Mouse (Mus musculus): ENCODE measurements at regions not wholly inside any gene's neighbourhood (a gene's known extent, or its start where the extent isn't known, plus 50 kb on each side); places are given as distances from the start of the nearest gene placed in this dataset.

- intact Hi-C loops (cut with DNase I) = no loop called here
- no peak for DNase-seq (ENCODE audit: extremely low spot score in 1 of 2, low spot score in 2 of 2)
Measured at GRCm38 (mm10) chr8:9152313-9152925, 462.1 kb upstream of the Arglu1 start.

GRCm38 (mm10) chr8:9144362-9144761 lies 454.0 kb upstream of the Arglu1 start:
- DNase-seq (ENCODE audit: extremely low spot score in 1 of 2, low spot score in 2 of 2) = no peak
- intact Hi-C loops (cut with DNase I) = no loop called here

- DNase-seq (ENCODE audit: extremely low spot score in 1 of 2, low spot score in 2 of 2) = no peak
- intact Hi-C loops (cut with DNase I) = no loop called here
Measured at GRCm38 (mm10) chr8:9139781-9140180, 449.5 kb upstream of the Arglu1 start.

- intact Hi-C loops (cut with DNase I) = no loop called here
- DNase-seq (ENCODE audit: extremely low spot score in 1 of 2, low spot score in 2 of 2) = no peak
Measured at GRCm38 (mm10) chr8:9139059-9139620, 448.8 kb upstream of the Arglu1 start.

- intact Hi-C loops (cut with DNase I) = no loop called here
- DNase-seq (ENCODE audit: extremely low spot score in 1 of 2, low spot score in 2 of 2) = no peak
Measured at GRCm38 (mm10) chr8:9133758-9134157, 443.4 kb upstream of the Arglu1 start.

GRCm38 (mm10) chr8:9132612-9133218 lies 442.4 kb upstream of the Arglu1 start:
- peak in 1 of 2 experiments; percentile 16 for DNase-seq (ENCODE audit: extremely low spot score in 1 of 2, low spot score in 2 of 2)
- intact Hi-C loops (cut with DNase I) = no loop called here

GRCm38 (mm10) chr8:9131249-9131648 lies 440.9 kb upstream of the Arglu1 start:
- DNase-seq (ENCODE audit: extremely low spot score in 1 of 2, low spot score in 2 of 2) = no peak
- intact Hi-C loops (cut with DNase I) = no loop called here

DNA sequence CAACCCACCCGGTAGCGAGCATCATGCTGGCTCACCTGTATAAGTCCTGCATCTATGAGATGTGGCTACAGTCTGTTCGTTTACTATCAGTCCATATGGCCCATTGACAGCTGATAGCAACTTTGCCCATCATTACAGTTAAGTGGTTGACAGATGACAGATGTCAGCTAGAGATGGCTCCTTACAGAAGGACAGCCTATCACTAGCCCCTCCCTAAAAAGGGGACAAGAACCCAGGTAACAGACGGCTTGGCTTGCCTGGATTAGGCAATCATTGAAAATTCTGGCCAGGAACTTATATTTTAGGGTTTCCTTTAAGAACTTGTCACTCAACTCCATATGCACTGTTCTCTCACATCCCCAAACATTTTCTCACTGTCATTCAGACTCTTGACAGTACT lies 434.2 kb upstream of the Arglu1 start:
- intact Hi-C loops (cut with DNase I) = no loop called here
- DNase-seq (ENCODE audit: extremely low spot score in 1 of 2, low spot score in 2 of 2) = no peak

GRCm38 (mm10) chr8:9117809-9118737 lies 427.8 kb upstream of the Arglu1 start:
- DNase-seq (ENCODE audit: extremely low spot score in 1 of 2, low spot score in 2 of 2) = no peak
- intact Hi-C loops (cut with DNase I) = no loop called here

- intact Hi-C loops (cut with DNase I) = no loop called here
- no peak for DNase-seq (ENCODE audit: extremely low spot score in 1 of 2, low spot score in 2 of 2)
Measured at GRCm38 (mm10) chr8:9095980-9096379, 405.7 kb upstream of the Arglu1 start.

DNA sequence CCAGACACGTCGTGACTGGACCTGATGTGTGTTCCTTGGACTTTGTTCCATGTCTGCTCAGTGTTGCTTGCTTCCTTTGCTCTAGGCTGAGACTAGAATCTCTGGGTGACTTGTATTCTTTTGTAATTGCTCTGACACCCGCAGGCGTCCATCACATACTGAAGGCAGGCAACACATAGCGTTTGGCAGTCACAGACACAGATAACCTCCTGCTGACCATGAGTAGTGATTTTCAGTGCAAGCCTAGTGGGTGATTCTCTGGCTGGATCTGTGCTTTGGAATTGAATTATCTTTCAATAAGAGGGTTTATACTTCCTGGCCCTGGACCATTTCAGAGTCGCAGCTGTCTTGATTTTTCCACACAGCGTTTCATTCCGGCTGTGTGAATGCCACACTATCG lies 403.7 kb upstream of the Arglu1 start:
- no peak for DNase-seq (ENCODE audit: extremely low spot score in 1 of 2, low spot score in 2 of 2)
- intact Hi-C loops (cut with DNase I) = no loop called here

GRCm38 (mm10) chr8:9093356-9093755 lies 403.0 kb upstream of the Arglu1 start:
- intact Hi-C loops (cut with DNase I) = no loop called here
- no peak for DNase-seq (ENCODE audit: extremely low spot score in 1 of 2, low spot score in 2 of 2)

GRCm38 (mm10) chr8:9072724-9073123 lies 382.4 kb upstream of the Arglu1 start:
- no peak for DNase-seq (ENCODE audit: extremely low spot score in 1 of 2, low spot score in 2 of 2)
- intact Hi-C loops (cut with DNase I) = no loop called here

DNA sequence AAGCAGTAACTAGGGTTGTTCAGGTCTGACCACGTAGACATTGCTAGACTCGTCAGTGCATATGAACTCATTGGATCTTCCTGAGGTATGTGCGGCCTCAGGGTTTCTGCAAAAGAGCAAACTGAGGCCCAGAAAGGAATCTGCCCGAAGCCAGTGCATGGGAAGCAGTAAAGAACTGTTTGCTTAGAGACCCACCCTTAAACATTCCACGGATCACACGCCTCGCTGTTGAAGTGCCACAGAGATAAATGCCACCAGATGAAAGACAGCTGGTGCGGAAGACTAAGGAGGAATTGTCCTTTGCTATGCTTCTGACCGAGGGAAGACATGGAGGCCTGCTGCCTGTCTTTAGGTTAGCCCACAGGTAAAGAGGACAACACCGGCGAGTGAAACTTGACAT lies 382.0 kb upstream of the Arglu1 start:
- DNase-seq (ENCODE audit: extremely low spot score in 1 of 2, low spot score in 2 of 2) = no peak
- intact Hi-C loops (cut with DNase I) = no loop called here

- intact Hi-C loops (cut with DNase I) = no loop called here
- no peak for DNase-seq (ENCODE audit: extremely low spot score in 1 of 2, low spot score in 2 of 2)
Measured at GRCm38 (mm10) chr8:9070953-9071352, 380.6 kb upstream of the Arglu1 start.

GRCm38 (mm10) chr8:9069845-9070244 lies 379.5 kb upstream of the Arglu1 start:
- DNase-seq (ENCODE audit: extremely low spot score in 1 of 2, low spot score in 2 of 2) = no peak
- intact Hi-C loops (cut with DNase I) = no loop called here

DNA sequence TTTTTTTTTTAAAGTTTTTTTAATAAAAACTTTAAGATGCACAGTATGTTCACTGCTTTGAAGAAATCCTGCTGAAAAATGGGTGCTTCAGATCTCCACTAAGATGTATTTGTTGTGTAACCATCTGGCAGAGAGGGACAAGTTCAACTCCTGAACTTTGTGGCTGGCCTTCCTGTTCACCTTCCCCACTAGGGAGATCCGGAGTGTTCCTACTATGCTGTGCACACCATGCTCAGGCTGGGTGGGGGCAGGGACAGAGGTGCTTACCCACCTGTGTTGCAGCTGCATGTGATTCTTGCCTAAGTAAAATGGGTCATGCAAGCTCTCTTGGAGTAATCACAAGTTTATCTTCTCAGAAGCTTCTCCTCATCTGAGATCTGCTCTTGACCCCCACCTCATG lies 377.4 kb upstream of the Arglu1 start:
- DNase-seq (ENCODE audit: extremely low spot score in 1 of 2, low spot score in 2 of 2) = no peak
- intact Hi-C loops (cut with DNase I) = no loop called here

- intact Hi-C loops (cut with DNase I) = no loop called here
- DNase-seq (ENCODE audit: extremely low spot score in 1 of 2, low spot score in 2 of 2) = no peak
Measured at GRCm38 (mm10) chr8:9060166-9060565, 369.8 kb upstream of the Arglu1 start.

GRCm38 (mm10) chr8:9055416-9055819 lies 365.1 kb upstream of the Arglu1 start:
- intact Hi-C loops (cut with DNase I) = no loop called here
- no peak for DNase-seq (ENCODE audit: extremely low spot score in 1 of 2, low spot score in 2 of 2)

DNA sequence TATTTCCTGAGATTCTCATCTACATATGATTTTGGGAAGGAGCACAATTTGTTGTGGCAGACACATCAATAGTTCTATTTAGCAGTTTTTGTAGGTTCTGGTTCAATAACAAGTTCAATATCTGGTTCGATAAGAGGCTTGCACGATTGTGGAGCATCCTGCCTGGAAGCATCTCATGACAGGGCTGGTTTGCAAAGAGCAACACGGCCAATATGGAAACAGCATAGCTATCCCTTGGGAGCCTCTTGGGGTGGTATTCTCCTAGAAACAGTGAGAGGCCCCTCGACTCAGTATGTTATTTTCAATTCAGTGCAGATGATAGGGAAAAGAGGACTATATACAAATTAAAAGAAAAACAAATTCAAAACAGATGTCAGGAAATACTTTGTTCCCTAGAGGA lies 364.5 kb upstream of the Arglu1 start:
- no peak for DNase-seq (ENCODE audit: extremely low spot score in 1 of 2, low spot score in 2 of 2)
- intact Hi-C loops (cut with DNase I) = no loop called here

Measured in left cerebral cortex, postnatal 10 days (tissue).